Comparison of ENCODE assay signal across 30 mouse cellular contexts in the genomic region with DNA sequence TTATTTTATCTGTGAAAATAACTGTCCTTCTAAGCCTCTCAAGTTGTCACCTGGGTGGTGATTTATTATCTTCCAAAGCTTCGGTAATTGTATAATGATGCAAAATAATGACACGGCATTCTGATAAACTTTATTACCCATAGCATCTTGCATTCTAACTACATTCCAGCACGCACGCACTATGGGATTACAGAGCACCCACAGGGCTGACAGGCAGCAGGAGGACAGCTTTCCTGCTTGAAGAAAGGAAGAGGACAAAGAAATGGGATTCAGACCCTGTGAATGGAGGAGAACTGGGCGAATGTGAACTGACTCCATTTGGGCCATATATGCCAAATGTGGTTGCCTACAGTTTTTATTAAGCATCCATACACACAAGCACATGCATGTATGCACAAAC.
"Had no signal": no experiment of that assay in that cellular context is flagged by ENCODE, and none has a peak within 500 bp of the region (broad histone marks: within the 10 kb centered on the region; RNA-seq: fewer than 3 reads in every experiment).

No protein-coding gene starts in this region.

- H3K9ac ChIP-seq: limb, embryonic 12.5 days; limb, embryonic 13.5 days; limb, embryonic 15.5 days; liver, embryonic 12.5 days; liver, embryonic 13.5 days; liver, embryonic 14.5 days; liver, embryonic 15.5 days; liver, postnatal 0 days; lung, embryonic 14.5 days; lung, embryonic 15.5 days; midbrain, embryonic 12.5 days; midbrain, embryonic 13.5 days had no signal

- ATAC-seq: liver, embryonic 12.5 days; liver, postnatal 0 days; lung, postnatal 0 days; midbrain, embryonic 13.5 days; midbrain, embryonic 16.5 days had no signal

- H3K9me3 ChIP-seq: limb, embryonic 10.5 days; limb, embryonic 12.5 days; limb, embryonic 13.5 days; limb, embryonic 15.5 days; liver, embryonic 12.5 days; liver, embryonic 13.5 days; liver, embryonic 15.5 days; lung, embryonic 15.5 days; midbrain, embryonic 10.5 days; midbrain, embryonic 12.5 days; midbrain, embryonic 13.5 days had no signal

- H3K36me3 ChIP-seq: limb, embryonic 10.5 days; limb, embryonic 12.5 days; limb, embryonic 13.5 days; limb, embryonic 15.5 days; liver, embryonic 12.5 days; liver, embryonic 13.5 days; liver, embryonic 15.5 days; lung, embryonic 15.5 days; midbrain, embryonic 10.5 days; midbrain, embryonic 12.5 days; midbrain, embryonic 13.5 days had no signal

- H3K4me1 ChIP-seq: limb, embryonic 12.5 days; limb, embryonic 13.5 days; limb, embryonic 15.5 days; liver, embryonic 12.5 days; liver, embryonic 13.5 days; liver, embryonic 15.5 days; lung, embryonic 15.5 days; megakaryocyte, embryonic 14.5 days; midbrain, embryonic 12.5 days had no signal

- H3K4me2 ChIP-seq: limb, embryonic 12.5 days; limb, embryonic 13.5 days; limb, embryonic 15.5 days; liver, embryonic 11.5 days; liver, embryonic 12.5 days; liver, embryonic 13.5 days; liver, embryonic 15.5 days; lung, embryonic 14.5 days; lung, embryonic 15.5 days; midbrain, embryonic 12.5 days; midbrain, embryonic 13.5 days had no signal

- H3K27me3 ChIP-seq: limb, embryonic 12.5 days; limb, embryonic 13.5 days; limb, embryonic 15.5 days; liver, embryonic 12.5 days; liver, embryonic 13.5 days; liver, embryonic 15.5 days; lung, embryonic 15.5 days; megakaryocyte, embryonic 14.5 days; midbrain, embryonic 12.5 days; midbrain, embryonic 13.5 days had no signal

- H3K4me3 ChIP-seq: left cerebral cortex, adult 2 months; limb, embryonic 10.5 days; limb, embryonic 12.5 days; limb, embryonic 13.5 days; limb, embryonic 15.5 days; liver, embryonic 12.5 days; liver, embryonic 13.5 days; liver, embryonic 15.5 days; lung, embryonic 15.5 days; megakaryocyte, embryonic 14.5 days; midbrain, embryonic 10.5 days; midbrain, embryonic 12.5 days; midbrain, embryonic 13.5 days; myocyte had no signal

- DNase-seq: left cerebral cortex, postnatal 4 days; liver; liver, embryonic 13.5 days; liver, postnatal 0 days; lung, adult 18-20 months; lung, adult 2 months; lung, embryonic 14.5 days; lung, postnatal 10 days; lung, postnatal 14 days; lung, postnatal 36 days; lung, postnatal 4 days; midbrain, embryonic 14.5 days had no signal

- H3K27ac ChIP-seq: left cerebral cortex, adult 2 months; limb, embryonic 10.5 days; limb, embryonic 12.5 days; limb, embryonic 13.5 days; limb, embryonic 15.5 days; liver, embryonic 12.5 days; liver, embryonic 13.5 days; liver, embryonic 14.5 days; liver, embryonic 15.5 days; lung, embryonic 15.5 days; macrophage; midbrain, embryonic 10.5 days; midbrain, embryonic 12.5 days; midbrain, embryonic 13.5 days had no signal
